In genomic region chr5:147758640-147759319, GRCm38 (mm10) we compare ENCODE assay signal across 9 mouse cellular contexts. TPM values are rescaled to one million over a fixed set of nuclear protein-coding genes. Genes with fewer than 3 reads are reported as not detected.
DNase-seq lines count a peak whose midpoint lies in the region; ATAC-seq and TF ChIP-seq lines count a peak whose summit lies in the region.
"Had no signal": no experiment of that assay in that cellular context is flagged by ENCODE, and none has a peak within 500 bp of the region (broad histone marks: within the 10 kb centered on the region; RNA-seq: fewer than 3 reads in every experiment).

No protein-coding gene starts in this region.

- DNase-seq in kidney, adult 18-20 months: no peak
- DNase-seq in MEL-GATA-1-ER (ENCODE audit: extremely low read depth, low read depth): peak; percentile 19
- no peak for DNase-seq in liver, postnatal 0 days
- DNase-seq in midbrain, embryonic 10.5 days (ENCODE audit: low spot score): no peak
- DNase-seq in cerebellum, adult 9-10 months: no peak
- DNase-seq in layer of hippocampus, postnatal 25 days (ENCODE audit: extremely low spot score in 1 of 2, low spot score in 1 of 2): no peak
- DNase-seq: cerebellum, adult 9-11 months had no signal

- TF ChIP-seq POLR2A in embryonic fibroblast, embryonic 13.5 days (IDR thresholded peaks at IDR 0.05; ENCODE audit: low read depth, low read length): no peak

- H3K9me3 ChIP-seq in kidney, embryonic 15.5 days (replicated peaks): no peaks in the 10 kb centered on the region
- peaks cover 3% of the 10 kb centered on the region; the same call in 1 of the 2 replicates for H3K9me3 ChIP-seq in liver, postnatal 0 days (ENCODE audit: low read length)
- H3K9me3 ChIP-seq in midbrain, embryonic 10.5 days (replicated peaks): peaks cover 7% of the 10 kb centered on the region; the same call in 1 of the 2 replicates

- H3K4me2 ChIP-seq in kidney, embryonic 15.5 days: peak overlapping the region; percentile 52
- H3K4me2 ChIP-seq in liver, postnatal 0 days (ENCODE audit: low read depth, low read length): peak overlapping the region; percentile 67

- ATAC-seq in kidney, embryonic 15.5 days (replicated peaks; ENCODE audit: low FRiP score): no peak
- no peak for ATAC-seq in liver, postnatal 0 days

- peak overlapping the region; percentile 24 for H3K4me3 ChIP-seq in kidney, embryonic 15.5 days (replicated peaks)
- H3K4me3 ChIP-seq in embryonic fibroblast, embryonic 13.5 days (ENCODE audit: insufficient read depth, low read length): no peak overlapping the region
- peak overlapping the region; percentile 37 for H3K4me3 ChIP-seq in liver, postnatal 0 days (ENCODE audit: low read depth, low read length)
- H3K4me3 ChIP-seq in midbrain, embryonic 10.5 days: no peak overlapping the region

- H3K4me1 ChIP-seq in kidney, embryonic 15.5 days: peaks cover 15% of the 10 kb centered on the region
- peaks cover 4% of the 10 kb centered on the region for H3K4me1 ChIP-seq in embryonic fibroblast, embryonic 13.5 days (ENCODE audit: control insufficient read depth, insufficient read depth, low read length)
- peaks cover 12% of the 10 kb centered on the region; the same call in 1 of the 2 replicates for H3K4me1 ChIP-seq in liver, postnatal 0 days (ENCODE audit: insufficient read depth)
- H3K4me1 ChIP-seq in midbrain, embryonic 10.5 days: peaks cover 20% of the 10 kb centered on the region

- 66% methylated on average over 9 of the region's 9 CpGs for WGBS in kidney, embryonic 15.5 days
- WGBS in liver, postnatal 0 days (ENCODE audit: insufficient replicate concordance): 34% methylated on average over 9 of the region's 9 CpGs
- 77% methylated on average over 9 of the region's 9 CpGs for WGBS in midbrain, embryonic 10.5 days

- H3K27me3 ChIP-seq in kidney, embryonic 15.5 days: peaks cover 12% of the 10 kb centered on the region
- no peaks in the 10 kb centered on the region for H3K27me3 ChIP-seq in liver, postnatal 0 days (ENCODE audit: insufficient read depth, low read length)
- peaks cover 16% of the 10 kb centered on the region for H3K27me3 ChIP-seq in midbrain, embryonic 10.5 days (ENCODE audit: low read depth, poor library complexity, severe bottlenecking)

- no peak for TF ChIP-seq CTCF in embryonic fibroblast, embryonic 13.5 days (IDR thresholded peaks at IDR 0.05; ENCODE audit: borderline replicate concordance, insufficient read depth, low read length)
- TF ChIP-seq CTCF in liver, postnatal 0 days (IDR thresholded peaks at IDR 0.05; ENCODE audit: low read depth): no peak

- TF ChIP-seq EP300 in liver, postnatal 0 days (IDR thresholded peaks at IDR 0.05; ENCODE audit: low read depth): no peak

- no peaks in the 10 kb centered on the region for H3K36me3 ChIP-seq in kidney, embryonic 15.5 days
- no peaks in the 10 kb centered on the region for H3K36me3 ChIP-seq in liver, postnatal 0 days (replicated peaks; ENCODE audit: insufficient read depth, low read length)
- H3K36me3 ChIP-seq in midbrain, embryonic 10.5 days: no peaks in the 10 kb centered on the region

- H3K27ac ChIP-seq in kidney, embryonic 15.5 days: no peak overlapping the region
- peak overlapping the region; percentile 10; the same call in 1 of the 2 replicates for H3K27ac ChIP-seq in embryonic fibroblast, embryonic 13.5 days (ENCODE audit: insufficient read depth, low read length)
- H3K27ac ChIP-seq in liver, postnatal 0 days (ENCODE audit: low read depth): peak overlapping the region; percentile 17; the same call in 1 of the 2 replicates
- no peak overlapping the region for H3K27ac ChIP-seq in midbrain, embryonic 10.5 days (replicated peaks)

- no peak overlapping the region for H3K9ac ChIP-seq in kidney, embryonic 15.5 days
- H3K9ac ChIP-seq in liver, postnatal 0 days (replicated peaks): no peak overlapping the region

RNA-seq across cellular contexts. Expression of gene Flt1, which starts 33.0 kb away (rescaled TPM):
- polyA plus RNA-seq in kidney, embryonic 15.5 days (2015; fragmentation: Nextera tagmentation; extraction: Ambion mirVana): 17.5 and 19.4 TPM in 2 replicates
- 38.2 and 41.4 TPM in 2 replicates for polyA plus RNA-seq in embryonic fibroblast, embryonic 13.5 days (2011; ENCODE audit: insufficient read length, low read depth, missing spikeins)
- 2.3 and 2.8 TPM in 2 replicates for polyA plus RNA-seq in liver, postnatal 0 days (2015; fragmentation: Nextera tagmentation; extraction: Ambion mirVana)
- 10.5 and 11.1 TPM in 2 replicates for polyA plus RNA-seq in midbrain, embryonic 10.5 days (2016; fragmentation: Nextera tagmentation; extraction: Ambion mirVana)
- 10 to 100 TPM; 25.0 to 34.5 TPM for total RNA-seq in layer of hippocampus, postnatal 25 days (2021)

Comparison
In these comparisons a context has a peak if more than half of its experiments do, and no peak if none do; other contexts are left out.
1. H3K27ac ChIP-seq: peak in embryonic fibroblast, embryonic 13.5 days (single experiment) and liver, postnatal 0 days (single experiment); none in kidney, embryonic 15.5 days (single experiment) and midbrain, embryonic 10.5 days (single experiment).
2. H3K4me3 ChIP-seq: peak in kidney, embryonic 15.5 days (single experiment) and liver, postnatal 0 days (single experiment); none in embryonic fibroblast, embryonic 13.5 days (single experiment) and midbrain, embryonic 10.5 days (single experiment).